Mouse (Mus musculus) urinary bladder, postnatal 10 days (tissue): ENCODE results near the gene Cd47.

ENCODE experiments used
- DNase-seq: peaks from one replicate; pipeline ENCODE4 v3.0.0; 2022; ENCODE audit warnings: low spot score

Gene Cd47

DNA sequence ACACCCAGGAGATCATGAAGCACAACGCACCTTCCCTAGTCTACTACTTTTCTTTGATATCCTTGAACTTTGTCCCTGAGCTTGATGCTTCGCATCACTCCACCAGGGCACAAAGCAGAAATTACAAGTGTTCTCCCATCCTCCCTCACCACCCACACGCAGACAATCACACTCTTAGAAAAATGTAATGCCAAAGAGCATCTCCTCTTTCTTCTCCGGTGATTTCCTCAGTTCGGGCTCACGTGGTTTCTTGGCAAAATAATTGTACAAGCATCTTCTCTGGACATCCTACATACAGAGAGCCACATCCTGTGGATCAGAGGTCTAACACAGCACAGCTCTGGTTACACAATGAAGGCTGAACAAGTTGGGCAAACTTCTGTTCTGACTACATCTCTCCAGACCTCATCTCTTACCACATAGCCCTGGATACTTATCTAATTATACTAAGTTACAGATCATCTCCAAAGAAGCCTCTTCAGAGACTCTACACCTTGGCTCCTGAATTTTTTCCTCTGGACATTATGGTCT lies 36.4 kb downstream of the Cd47 start:
- no peak for DNase-seq

DNA sequence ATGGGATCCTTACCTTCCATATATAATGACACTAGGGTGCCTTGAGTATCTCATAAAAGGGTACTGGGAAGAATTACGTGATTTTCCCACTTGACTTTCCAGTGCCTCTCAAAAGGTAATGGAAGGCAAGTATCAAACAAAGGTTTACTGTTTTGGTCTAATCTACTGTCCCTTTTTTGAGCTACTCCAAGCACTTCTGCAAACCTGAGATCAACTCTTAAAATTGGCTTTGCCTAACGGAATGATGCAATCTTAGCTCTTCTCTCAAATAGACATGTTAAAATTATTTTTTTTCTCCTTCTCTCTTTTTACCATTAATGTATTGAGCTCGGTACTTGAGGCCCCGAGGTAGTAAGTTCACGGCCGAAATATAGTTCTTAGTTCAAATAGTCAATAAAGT lies 38.6 kb downstream of the Cd47 start:
- no peak for DNase-seq

DNA sequence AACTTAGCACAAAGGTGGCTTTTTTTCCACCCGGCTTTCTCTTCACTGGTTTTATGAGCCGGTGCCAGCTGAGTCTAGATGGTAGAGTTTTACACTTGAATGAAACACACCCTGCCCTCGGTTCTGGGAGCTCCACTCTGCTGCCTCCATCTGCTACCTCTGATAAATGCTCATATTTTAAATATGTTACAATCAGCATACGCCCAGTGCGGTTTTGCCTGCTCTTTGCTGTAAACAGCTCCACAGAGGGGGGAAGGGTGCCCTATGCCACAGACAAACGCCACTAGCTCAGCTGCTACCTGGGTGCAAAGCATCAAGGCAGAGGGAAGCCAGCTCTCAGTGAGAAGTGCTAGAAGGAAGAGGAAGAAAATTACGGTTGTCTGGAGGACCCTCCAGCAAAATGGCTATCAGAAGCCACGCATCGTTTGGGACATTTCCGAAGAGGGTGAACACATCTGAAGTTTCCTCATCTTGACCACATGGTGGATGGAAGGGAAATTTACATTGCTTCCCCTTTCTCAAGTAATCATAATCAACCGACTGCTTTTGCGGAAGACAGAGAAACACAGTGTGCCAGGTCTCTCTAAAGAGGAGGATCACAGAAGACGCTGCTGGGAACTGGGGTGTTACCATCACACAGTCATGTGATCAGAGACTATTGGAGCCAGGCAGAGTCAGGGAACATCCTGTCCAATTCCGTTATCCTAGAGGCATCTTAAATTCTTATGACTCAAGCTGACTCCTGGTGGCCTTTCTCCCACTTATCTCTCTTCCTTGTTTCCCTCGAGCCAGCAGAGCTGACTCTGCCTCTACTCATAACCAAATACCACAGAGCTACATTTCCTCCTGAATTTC lies 39.6 kb downstream of the Cd47 start:
- DNase-seq: no peak

DNA sequence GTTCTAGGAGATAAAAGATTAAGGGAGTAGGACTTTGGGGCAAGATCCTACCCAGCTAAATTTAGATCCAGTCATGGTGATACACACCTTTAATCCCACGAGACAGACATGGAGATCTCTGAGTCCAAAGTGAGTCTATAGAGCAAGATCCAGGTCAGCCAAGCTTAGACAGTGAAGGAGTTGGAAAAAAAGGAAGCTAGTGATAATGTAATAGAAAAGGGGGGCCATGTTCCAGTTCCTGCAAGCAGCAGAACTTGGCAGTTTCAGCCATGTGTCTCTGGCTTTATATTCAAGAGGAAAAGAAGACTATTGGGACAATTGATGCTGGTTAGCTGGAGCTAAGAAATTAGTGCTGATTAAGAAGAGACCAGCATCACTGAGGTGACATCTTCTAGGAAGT lies 43.4 kb downstream of the Cd47 start:
- no peak for DNase-seq

DNA sequence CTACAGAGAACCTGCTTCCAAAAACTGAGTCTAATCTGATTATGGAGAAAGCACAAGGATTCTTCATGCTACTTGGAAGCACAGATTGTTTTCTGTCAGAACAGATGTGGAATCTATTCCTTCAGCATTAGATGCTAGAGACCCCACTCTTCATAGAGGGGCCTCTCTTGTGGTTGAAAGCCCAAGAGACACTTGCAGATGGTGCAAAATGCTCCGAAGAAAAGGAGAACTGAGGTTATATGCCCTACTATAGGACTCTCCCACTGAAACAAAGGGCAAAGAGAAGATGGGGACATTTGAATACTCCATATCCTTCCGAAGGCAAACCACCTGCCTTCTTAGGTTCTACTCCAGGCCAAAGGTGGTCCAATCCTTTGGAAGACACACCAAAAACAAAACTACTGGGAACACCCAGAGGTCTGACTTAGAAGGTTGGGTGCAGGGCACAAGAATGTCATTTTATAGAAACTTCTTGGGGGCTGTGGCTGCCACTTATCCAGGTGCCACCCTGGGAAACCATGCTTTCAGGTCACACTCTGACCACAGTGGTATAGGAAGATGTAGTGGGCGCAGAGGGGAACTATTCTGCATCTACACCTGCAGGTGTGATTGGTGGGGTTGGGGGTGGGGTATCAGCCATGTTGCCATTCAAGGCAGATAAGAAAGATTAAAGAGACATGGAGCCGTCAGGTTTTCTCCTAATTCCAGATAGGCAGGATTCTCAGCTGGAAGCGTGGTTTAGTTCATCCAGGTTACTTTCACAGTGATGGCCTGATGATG lies 47.1 kb downstream of the Cd47 start:
- no peak for DNase-seq

DNA sequence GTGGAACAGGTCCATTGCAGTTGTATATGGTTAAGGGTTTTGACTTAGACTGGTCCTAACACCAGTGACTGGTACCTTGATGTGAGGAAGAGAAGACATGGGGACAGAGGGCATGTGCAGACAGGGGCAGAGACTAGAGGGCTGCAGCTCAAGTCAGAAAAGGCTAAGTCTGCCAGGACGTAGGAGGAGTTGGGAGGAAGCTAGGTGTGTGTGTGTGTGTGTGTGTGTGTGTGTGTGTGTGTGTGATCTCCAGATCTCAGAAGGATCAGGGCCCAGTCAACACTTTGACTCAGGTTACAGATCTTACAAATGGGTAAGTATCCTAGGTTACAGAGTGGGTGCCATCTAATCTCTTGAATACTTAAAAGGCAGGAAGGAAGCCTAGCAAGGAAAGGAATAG lies 48.3 kb downstream of the Cd47 start:
- DNase-seq: no peak

DNA sequence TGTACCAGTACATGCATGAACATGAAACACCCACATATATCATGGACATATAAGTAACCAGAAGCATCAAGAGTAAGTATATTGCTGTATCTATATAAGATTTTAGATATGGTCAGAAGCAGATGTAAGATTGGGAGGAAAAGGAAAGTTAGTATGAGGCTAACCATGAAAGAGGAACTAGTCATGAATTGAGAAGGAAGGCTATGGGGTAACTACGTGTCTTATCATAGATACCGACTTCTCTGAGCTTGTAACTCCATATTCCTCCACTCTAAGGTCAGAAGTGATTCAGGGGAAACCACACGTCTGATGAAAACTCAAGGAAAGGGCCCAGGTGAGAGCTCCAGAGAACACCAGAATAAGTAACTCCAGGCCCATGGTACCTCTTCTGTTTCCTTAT lies 52.6 kb downstream of the Cd47 start:
- no peak for DNase-seq

DNA sequence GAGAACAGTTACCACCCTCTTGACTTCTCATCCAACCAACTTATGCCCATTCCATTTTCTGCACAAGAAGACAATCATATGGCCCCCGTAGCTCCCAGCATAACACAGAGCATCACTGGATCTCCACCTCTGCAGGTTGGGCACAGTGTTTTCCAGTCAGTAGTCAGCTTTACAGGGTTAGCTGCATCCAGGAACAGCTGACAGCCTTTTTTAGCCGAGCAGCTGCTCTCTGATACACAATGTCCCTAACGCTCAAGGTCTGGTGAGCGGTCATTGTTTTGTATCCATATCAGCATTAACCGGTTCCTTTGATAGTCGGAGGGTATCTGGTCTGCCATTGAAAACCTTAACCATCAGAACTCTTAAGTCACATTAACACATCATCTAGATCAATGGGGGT lies 53.3 kb downstream of the Cd47 start:
- no peak for DNase-seq

DNA sequence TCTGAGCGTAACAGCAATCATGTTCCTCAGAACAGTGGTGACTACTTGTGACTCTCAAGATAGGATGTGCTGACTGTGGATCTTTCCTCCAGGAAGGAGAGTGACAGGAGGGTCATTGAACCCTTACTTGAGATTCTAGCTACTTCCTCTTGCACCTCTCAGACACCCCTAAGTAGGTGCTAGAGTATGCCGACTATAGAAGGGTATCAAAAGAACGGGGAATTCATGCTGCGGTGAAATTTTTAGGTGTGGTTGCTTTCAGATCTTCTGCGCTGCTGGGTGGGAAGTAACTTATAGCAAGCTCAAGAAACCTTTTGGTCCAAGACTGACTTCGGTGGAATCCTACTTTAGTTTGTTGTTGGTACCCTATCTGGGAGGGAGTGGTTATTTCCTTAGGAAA lies 53.9 kb downstream of the Cd47 start:
- no peak for DNase-seq

DNA sequence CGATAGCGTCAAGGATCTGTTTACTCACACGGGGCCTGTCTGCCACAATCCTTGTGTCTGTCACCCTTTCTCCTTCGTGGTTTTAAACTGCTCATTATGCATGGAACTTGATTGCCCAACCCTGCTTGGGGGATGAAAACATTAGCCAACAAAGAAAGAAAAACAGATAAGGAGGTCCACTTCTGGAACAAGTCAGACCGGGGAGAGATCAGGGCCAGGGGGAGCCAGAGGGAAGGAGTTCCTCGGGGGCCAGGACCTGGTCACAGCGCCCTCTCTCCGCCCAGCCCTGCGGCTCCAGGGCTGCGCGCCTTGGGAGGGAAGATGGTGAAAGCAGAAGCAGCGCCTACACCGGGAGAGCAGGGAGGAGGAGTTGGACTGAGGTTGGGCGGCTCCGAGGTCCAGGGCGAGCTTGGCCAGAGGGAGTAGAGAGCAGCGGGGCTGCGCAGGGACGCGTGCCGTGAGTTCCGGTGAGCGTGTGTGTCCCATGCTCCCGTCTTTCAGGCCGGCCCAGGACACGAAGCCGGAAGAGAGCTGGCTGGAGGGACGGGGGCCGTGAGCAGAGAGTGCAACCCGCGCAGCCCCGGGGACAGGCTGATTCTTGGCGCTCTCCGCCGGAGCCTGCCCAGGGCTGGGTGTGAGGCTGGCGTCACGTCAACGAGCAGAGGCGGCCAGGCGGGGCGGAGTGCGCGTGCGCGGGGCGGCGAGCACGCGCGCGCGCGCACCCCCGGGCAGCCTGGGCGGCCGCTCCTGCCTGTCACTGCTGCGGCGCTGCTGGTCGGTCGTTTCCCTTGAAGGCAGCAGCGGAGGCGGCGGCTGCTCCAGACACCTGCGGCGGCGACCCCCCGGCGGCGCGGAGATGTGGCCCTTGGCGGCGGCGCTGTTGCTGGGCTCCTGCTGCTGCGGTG lies 54.9 kb downstream of the Cd47 start:
- peak; percentile 74 for DNase-seq

DNA sequence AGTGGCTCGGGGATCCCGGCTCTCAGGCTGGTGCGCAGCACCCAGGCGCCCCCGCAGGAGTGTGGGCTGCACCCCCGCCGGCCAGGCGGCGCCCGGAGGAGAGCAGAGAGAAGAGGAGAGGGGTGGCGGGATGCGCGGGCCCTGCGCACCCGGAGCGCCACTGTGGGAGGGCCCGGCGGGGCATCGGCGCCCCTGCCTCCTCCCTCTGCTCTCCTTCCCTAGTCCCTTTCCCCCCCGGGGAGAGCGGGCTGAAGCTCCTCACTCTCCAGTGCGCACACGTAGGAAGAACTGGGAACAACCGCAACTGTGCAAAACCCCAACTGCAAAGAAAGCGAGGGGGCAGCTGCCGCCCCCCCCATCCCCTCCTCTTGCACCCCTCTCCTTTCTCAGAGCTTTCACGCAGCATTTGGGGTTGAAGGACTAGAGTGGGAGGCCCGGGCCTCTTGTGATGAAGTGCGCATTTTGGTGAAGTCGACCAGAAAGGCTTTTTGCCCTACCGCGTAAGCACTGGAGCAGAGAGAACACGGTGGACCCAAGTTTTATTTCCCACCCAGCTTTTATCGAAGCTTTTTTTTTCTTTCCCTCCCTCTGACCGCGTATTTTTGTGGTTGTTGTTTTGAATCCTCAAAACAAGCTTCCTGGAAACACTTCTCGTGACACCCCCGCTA lies 55.6 kb downstream of the Cd47 start:
- no peak for DNase-seq

DNA sequence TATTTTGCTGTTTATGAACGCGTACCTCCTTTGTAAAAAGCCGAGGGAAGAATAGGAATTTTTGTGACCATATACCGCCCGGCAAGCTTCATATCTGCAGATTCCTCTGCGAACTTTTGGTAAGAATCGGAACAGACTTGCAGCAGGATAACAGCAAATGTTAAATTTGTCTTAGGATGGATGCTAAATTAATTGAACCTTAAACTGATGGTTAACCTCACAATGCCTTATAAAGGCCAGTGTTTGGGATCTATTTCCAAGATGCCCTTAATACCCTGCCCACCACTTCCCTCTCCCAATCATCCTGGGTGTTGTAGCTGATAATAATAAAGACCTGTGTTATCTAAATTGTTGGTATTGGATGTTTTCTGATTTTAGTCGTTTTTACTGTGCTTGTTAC lies 56.3 kb downstream of the Cd47 start:
- no peak for DNase-seq

DNA sequence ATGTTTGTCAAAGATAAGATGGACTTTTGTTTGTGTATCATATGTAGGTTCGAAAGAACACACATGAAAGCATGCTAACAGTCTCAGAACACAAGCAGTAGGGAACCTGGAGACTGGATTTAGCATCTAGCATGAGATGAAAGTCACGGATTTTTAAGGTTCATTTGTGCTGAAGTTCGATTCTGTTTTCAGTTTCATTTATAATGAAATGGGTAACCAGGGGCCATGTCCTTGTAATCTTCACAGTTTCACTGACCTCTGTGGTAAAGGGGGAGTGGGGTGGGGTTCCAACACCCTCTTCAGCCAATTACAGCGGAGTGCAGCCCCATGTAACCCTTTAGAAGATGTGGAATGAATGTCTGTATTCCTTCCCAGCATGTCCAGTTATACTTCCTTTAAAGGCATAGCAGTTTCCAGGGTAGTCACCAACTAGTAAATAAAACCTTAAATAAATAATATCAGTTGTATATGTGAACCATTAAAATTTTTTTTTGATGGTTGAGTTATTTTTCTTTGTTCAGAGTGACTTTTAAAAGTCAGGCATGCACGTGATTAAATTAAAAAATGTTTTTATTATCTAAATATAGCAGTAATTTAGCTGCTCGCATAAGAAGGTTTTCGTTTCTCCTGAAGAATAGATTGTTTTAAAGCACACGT lies 57.3 kb downstream of the Cd47 start:
- no peak for DNase-seq

DNA sequence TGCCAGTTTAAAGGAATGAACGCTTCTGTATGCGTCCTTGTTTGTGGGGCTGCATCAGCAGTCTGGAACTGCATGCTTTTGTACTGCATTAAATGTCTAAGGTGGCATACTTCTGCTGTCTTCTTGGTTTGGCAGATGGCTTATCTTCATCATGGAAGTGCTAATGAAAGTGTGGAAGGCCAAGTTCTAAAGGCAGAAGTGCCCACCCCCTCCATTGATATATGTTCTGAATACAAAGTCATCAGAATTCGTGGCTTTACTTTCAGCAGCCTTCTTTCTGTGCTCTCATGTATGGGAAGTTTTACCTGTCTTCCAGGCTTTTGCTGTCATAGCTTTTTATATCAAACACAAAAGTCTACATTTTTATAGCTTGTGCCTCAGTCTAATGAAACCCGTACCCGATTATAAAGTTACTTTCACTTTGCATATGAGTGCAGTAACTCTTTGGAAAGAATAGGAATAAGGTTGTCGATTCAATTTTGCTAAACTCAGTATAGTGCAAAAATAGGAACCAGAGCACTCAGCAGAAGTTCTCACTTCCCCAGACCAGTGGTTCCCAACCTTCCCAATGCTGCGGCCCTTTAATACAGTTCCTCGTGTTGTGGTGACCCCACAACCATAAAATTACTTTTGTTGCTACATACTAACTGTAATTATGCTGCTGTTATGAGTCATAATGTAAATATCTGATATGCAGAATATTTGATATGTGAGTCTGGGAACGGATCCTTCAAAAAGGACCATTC lies 58.0 kb downstream of the Cd47 start:
- no peak for DNase-seq

DNA sequence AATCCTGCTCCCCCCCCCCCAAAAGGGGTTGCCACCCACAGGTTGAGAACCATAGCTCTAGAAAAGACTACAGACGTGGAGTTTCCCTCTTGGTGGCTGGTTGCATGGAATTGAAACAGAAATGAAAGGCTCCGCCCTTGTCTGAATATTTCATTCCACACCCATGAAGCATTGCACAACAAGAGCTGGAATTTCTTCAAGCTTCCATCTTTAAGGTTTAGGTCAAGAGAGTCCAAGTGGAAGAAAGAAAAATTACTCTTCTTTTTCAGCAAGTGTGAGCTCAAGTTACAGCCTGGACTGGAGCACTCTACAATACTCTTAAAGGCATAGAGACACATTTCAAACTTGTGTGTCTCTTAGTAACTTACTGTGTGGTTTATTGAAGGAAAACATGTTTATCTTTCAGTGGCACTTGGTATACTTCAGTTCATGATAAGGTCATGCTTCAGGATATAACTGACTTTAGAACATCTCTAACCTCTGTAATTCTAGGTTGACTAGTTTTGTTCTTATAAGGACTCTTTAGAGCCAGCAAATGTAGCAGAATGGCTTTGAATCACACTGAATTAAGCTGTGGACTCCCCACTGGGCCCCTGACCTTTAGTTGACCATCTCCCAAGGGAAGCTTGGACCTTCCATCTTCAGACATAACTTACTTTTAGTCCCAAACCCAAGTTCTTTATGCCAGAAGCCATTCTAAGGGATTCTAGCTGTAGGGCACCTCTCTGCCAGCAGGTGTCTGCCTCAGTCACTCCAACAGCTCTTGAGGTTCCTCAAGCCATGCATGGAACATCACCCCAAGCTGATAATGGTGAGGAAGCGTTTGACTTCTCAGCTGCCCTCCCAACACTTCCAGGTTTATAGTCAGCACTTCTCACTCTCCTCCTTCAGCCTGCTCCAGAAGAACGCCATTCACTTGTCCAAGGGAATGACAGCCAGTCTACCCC lies 58.8 kb downstream of the Cd47 start:
- no peak for DNase-seq

DNA sequence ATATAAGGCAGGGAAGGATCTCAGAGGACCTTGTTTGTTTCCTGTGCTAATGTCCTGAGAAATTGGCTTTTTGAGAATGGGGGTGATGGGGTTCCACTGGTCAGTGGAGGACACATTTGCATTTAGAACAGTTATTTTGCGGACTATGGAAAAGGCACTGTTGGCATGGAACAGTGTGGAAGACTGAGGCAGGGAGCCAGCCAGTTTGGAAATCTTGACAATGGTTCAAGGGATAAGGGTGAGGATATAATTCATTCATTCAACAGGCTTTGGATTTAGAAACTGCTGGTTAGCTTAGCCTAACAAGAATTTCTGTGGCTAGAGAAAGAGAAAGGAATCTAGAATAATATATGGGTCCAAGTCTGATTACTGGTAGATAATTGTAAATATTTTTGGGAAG lies 61.7 kb downstream of the Cd47 start:
- DNase-seq: no peak

DNA sequence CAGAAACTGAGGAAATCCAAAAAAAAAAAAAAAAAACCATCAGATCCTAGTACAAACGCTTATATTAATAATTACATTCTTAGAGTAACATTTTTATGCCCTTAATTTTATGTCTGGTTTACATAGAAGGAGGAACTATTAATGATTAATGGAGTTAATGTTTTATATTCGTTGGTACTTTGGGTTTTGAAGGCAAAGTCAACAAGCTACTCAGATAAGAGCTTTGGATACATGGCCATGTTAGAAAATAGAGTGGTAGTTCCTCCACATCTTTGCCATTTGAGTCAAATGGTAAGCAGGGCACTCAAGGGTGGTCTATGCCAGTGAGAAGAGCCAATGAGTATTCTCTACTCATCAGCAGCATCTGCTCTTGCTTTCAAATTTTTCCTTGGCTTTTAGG lies 66.3 kb downstream of the Cd47 start:
- no peak for DNase-seq

DNA sequence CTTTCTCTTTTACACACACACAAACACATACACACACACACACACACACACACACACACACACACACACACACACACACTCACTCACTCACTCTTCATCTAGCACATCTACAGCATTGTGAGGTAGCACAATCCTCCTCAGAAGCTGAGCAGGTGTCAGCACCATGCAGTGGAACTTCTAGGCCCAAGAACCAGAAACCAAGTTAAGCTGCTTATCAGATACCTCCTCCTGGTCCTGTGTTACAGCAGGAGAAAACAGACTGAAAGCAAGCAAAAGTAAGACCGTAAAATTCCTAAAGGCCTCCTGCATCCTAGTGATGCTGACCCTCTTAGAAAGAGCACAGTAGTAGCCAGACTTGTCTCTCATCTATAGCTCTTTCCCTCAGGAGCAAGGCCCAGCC lies 67.9 kb downstream of the Cd47 start:
- DNase-seq: no peak

DNA sequence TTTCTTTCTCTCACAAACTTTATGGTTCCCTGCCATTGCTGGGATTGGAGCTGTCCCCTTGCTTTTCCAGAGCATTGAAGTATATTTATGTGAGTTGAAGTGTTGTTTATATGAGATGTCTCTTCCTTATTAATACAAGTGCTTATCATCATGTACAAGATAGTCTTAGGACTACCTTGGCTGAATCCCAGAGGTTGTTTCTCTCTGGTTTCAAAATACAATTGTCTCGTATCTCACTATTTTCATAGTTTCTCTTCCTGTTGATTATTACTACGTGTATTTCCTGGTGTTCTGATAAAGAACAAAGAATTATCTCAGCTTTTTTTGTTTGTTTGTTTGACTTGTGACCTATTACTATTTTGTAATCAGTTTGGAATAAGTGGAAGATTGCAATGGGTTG lies 73.6 kb downstream of the Cd47 start:
- no peak for DNase-seq
